Mouse (Mus musculus): Measurements from ENCODE around the gene Ttl.

The Ttl gene

DNA sequence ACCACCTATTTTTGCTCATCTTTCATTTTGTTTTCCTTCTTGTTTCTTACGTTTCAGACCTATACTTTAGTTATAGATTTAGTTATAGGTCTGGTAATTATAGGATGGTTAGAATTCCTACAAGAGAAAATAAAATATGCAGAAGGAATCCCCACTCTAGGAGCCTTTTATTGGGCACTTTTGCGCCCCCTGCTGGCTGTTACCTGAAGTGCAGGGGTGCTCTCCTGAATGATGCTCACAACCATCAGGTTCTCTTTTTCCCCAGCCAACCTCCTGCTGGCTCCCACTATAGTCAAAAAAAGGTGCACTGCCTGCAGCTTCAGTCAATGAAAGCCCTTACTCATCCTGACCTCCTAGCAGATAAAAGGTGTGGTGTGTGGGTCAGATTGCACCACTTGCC, 19.2 kb downstream of the Ttl start:
- DNase-seq (ENCODE audit: low spot score): no peak

DNA sequence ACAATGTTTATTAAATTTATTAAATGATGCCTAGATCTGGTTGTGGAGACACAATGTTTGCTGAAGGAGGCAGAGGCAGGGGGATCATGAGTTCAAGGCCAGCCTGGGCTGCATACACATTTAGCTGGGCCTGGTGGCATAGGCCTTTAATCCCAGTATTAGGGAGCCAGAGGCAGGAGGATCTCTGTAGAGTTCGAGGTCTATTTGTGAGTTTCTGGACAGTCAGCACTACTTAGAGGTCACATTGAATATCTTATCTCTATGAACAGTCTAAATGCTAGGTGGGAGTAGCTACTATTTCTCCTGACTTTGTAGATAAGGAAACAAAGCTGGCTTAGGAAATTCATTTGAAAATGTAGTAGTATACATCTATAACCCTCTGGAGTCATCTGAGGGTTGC, 21.8 kb downstream of the Ttl start:
- no peak for DNase-seq (ENCODE audit: low spot score)

DNA sequence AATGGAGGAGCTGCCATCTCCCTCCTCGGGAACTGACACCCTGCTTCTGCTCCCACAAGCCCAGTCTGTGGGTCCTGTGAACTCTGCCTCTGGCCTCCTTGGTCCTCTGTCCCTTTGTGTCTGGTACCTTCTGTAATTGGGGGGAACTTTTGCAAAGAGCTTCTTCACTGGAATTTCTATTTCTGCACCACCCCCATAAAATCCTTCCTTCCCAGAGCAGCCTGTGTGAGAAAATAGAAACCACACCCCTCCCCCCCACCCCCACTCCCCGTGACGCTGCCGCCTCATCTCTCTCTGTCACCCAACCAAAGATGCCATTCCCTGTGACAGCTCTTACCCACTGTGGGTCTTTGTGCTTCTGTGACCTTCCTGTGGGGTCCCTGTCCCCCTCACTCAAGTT, 24.6 kb downstream of the Ttl start:
- DNase-seq (ENCODE audit: low spot score): no peak

DNA sequence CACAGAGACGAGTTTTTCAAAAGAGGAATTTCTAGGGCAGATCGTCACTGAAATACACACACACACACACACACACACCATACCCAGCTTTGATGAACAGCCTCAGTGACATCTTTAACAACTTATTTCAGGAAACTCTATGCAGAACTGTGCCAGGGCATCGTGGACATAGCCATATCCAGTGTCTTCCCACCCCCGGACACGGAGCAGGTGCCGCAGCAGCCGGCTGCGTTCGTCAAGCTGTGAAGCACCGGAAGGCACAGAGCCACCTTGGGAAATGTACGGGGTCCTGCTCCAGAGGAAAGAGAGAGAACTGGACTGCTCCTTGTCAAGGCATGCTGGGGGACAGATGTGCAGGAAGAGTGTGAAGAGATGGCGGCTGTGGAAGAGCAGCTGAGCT, 27.1 kb downstream of the Ttl start:
- no peak for DNase-seq (ENCODE audit: low spot score)

DNA sequence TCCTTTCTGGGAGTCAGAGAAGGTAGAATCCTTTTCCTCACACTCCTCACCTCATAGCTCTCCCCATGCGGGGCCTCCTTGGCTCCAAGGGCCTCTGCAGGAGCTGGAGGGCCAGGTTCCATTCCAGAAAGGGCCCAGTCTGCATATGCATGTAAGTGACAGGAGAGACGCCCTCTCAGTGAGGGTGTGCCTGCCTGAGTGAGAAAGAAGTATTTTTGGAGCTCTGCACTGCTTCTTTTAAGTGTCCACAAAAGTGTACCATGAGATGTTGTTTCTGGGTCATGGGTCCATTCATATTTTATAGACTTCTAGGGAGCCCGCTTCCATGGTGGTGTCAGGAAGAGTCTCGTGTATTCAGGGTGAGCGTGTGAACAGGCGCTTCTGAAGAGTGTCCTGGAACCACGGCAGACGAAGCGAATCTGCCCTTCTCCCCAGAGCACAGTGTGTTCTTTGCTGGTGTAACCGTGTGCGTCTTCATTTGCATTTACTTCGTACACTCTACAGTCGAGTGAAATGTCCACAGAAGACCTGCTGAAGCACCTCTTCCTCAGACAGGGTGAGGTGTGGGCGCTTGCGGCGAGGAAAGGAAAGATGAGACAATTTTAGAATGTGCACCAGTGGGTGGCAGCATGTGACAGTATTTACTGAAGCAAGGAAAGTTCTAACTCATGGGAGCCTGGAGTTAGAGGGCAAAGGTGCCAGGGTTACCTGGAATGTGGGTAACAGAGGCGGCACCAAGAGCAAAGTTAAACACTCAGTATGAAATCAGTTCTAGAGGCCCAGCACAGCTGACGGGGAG, 28.4 kb downstream of the Ttl start:
- DNase-seq (ENCODE audit: low spot score): no peak

DNA sequence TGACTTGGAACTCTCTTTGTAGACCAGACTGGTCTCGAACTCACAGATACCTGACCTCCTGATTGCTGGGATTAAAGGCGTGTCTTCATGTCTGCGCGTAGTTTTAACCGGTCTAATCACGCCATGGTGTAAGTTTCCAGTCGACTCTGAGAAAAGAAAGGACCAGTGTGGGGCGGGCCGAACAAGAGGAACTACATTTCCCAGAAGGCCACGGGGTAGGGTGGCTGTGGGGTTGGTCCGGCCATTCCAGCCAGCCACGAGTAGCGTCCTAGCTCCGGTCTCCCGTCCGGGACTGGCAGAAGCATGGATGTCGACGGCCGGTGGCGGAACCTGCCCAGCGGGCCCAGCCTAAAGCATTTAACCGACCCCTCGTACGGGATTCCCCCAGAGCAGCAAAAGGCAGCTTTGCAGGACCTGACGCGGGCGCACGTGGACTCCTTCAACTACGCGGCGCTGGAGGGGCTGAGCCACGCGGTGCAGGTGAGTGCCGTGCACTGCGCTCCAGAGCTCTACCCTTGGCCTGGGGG, 35.1 kb downstream of the Ttl start, which contains the start of gene Polr1b:
Polr1b (plus strand) TSS at position 212 of the 527 bp plus-strand sequence.
- peak; percentile 88 for DNase-seq (ENCODE audit: low spot score)

DNA sequence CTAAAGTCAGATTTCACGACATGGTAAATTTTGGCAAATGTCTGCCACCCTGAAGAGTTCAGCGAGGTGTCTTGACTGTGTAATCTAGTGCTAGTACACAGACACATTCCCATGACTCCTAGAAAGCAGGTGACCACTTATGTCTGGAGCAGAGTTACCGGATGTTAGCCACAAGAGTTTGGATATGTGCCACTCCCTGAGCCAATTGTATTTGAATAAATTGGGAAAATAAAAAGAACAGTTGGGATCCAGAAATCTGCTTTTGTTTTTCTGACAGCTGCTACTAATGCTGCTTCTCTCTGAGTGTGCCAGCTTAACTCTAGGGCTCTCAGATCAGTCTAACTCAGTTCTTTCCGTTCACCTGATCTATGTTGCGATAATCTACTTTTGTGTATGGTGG, 47.2 kb downstream of the Ttl start:
- no peak for DNase-seq (ENCODE audit: low spot score)

DNA sequence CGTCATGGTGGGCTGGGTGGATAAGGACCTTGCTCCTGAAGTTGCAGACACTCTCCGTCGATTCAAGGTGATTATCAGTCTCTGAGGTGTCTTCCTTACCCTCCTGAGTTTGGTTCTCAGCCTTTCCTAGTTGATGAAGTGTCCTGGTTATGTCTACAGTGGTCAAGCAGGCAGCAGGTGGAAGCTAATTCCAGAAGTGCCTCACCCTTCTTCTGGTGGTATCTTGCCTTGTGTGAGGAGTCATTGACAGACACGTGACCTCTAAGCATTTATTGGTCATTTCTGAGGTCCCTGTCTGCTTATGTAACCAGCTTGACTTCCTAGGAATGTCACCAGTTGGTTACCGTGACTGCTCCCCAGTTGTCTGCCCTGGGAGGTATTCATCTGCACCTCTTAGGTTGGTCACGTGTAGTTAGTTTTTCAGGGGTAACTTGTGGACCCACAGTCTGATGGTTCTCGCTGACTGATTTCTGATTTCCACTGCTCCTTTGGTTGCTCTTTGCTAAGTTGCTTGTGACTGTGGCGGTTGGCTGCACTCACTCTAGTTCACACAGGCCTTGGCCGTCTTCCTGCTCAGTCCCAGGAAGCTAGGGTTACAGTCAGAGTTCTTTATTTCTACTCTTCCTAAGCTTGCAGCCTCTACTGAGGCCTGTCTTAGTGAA, 50.1 kb downstream of the Ttl start:
- DNase-seq (ENCODE audit: low spot score): no peak

DNA sequence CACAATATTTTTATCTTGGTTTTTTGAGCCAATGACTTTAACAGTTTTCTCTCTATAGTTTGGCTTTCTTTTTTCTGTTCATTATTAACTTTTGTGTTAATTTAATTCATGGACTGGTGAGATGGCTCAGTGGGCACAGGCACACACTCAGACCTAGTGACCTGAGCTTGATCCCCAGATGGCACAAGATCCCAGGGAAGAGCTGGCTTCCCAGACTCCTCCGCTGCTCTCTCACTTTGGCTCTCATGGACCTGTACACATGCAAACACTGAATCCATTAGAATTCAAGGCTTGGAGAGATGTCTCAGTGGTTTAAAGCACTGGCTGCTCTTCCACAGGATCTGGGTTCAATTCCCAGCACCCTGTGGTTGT, 50.6 kb downstream of the Ttl start:
- DNase-seq (ENCODE audit: low spot score): no peak

DNA sequence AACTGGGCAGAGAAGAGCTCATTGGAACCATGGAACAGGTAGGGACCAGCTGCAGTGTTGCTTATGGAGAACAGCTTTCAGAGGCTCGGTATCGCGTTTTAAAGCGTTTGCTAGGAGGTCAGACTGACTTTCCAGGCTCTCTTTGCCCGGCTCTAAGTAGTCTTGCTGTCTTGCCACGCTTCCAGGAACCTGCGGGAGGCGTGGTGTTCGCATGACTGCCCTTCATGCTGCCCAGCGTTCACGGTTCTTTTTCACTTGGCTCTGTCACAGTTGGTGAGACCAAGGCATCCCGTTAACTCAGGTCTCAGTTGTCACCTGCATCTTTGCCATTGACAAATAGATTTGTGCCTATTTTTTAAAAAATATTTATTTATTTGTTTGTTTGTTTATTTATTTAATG, 52.3 kb downstream of the Ttl start:
- no peak for DNase-seq (ENCODE audit: low spot score)

DNA sequence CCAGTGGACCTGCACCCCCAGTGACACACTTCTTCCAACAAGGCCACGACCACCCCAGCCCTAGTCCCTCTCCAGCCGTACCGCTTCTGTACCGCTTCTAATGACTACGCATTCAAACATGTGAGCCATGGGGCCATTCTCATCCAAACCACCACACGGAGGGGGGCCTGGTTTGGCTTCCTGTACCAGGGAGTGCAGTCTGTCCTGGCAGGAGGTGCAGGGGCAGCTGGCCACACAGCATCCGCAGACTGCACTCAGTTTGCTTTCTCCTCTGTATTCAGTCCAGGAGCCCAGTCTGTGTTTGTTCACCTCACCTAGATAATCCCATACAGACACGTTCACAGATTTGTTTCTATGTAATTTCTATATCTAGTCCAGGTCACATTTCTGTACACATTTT, 56.2 kb downstream of the Ttl start:
- no peak for DNase-seq (ENCODE audit: low spot score)

DNA sequence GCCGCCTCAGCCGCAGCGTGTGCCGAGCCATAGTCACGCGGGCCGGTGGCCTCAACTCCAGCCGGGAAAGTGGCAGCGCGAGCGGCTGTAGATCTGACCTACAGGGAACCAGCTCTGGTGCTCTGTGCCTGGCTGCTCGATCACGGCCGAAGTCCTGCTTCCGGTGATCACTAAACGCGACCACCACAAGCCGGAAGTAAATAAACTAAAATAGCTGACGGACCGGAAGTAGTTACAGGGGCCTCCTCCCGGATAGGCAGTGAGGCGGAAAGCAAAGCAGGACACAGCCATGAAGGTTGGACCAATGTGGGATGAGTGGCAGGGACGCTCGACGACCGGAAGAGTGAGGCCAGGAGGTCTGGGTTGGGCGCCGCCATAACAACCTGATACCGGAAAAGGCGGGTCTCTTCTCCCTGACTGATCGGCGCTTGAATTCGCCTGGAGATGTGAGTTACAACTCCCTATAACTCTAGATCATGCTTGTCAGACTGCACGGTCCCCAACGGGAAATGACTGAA, 63.7 kb downstream of the Ttl start, which contains the start of gene Chchd5:
Chchd5 (plus strand) TSS at position 289 of the 518 bp plus-strand sequence.
- peak; percentile 78 for DNase-seq (ENCODE audit: low spot score)

DNA sequence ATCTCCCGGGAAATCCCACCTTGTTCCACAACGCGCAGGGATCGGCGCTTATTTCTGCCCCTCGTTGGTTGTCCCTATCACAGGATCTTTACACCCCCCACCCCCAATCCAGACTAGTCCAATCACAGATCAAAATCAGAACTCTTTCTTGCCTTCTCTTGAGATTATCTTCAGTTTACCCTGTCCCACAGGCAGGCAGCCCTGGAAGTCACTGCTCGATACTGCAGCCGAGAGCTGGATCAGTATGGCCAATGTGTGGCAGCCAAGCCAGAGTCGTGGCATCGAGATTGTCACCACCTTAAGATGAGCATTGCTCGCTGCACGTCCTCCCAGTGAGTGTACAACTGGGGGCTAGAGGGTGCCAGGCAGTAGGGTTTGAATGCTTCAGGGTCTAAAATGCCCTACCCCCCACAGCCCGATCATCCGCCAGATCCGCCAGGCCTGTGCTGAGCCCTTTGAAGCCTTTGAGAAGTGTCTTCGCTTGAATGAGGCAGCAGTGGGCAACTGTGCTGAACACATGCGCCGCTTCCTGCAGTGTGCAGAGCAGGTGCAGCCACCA, 64.3 kb downstream of the Ttl start:
- peak; percentile 7 for DNase-seq (ENCODE audit: low spot score)

DNA sequence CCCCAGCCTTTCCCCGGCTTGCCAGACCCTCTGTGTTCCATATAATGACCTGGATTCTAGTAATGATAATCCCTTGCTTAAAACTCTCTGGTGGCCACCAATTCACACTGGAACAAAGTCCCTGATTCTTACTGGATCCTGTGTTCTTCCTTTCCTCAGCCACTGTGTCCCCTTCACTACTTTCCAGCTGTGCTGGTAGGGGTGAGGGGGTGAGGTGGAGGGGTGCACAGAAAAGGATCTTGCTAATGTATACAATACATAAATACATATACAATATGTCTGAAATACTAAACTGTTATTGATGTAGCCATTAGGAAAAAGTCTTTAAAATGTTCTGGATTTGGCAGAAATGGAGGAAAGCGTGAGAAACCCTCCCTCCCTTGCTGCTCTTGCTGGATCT, 65.0 kb downstream of the Ttl start:
- DNase-seq (ENCODE audit: low spot score): no peak

DNA sequence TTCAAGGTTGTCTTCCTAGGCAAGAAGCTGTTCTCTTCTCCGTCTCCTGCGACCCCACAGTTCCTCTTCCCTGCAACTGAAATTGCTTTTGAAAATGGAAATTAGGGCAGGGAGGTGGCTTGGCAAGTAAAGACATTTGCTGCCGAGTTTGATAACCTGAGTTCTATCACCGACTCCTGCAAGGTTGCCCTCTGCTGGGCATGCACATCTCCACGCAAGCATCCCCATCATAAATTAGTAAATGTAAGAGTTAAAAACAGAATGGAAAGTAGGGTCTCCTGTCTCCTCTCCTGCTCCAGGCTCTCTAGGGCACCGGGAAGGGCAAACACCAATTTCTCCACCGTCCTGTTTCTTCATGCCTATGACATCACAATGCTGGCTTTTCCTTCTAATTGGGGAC, 66.5 kb downstream of the Ttl start:
- no peak for DNase-seq (ENCODE audit: low spot score)

DNA sequence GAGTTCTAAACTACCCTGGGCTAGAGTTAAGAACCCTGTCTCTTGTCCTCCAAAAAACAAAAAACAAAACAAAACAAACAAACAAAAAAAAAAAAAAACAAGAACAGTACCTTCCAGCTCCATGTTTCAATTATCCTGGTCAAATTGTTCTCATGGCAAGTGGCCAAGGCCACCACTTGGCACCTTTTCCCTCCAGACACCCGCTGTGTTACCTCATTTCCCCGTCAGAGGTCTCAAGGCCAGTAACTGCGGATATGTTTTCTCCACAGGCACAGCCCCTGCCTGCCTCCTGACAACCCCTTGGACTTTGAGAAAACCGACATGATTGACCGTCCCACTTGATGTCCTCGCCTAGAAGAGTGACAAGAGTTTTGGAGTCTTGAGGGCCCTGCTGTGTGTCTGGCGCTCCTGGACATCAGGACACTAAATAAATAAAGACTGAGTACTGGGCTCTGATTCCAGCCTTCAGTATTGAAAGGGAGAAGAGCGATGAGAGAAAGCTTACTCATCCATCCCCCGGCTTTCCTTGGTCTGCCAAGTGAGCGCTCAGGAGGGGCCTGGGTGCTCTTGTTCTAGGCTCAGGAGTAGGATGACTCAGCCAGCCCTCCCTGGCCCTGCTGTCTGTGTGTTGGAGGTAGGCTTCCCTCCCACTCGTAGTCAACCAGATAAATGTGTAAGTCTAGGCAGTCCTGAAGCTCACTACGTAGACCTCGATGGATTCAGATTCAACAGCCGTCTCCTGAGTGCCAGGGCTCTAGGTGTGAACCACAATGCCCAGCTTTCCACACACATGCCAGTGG, 67.5 kb downstream of the Ttl start:
- peak; percentile 15 for DNase-seq (ENCODE audit: low spot score)

DNA sequence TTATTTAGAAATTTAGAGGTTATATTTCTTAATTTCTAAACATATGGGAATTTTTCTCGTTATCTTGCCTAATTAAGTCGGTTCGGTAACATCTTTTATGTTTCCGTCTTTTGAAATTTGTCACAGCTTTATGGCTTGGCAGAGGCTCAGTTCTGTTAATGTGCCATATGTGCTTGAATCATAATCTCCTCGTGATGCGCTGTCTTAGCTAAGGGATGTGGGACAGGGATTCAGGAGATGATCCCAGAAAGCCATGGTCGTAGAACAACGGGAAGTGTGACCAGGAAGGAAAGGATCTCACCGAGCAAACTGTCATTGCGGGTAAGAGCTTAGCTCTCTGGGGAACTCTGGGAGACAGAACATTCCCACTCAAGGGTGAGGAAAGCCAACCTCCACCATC, 74.2 kb downstream of the Ttl start:
- no peak for DNase-seq (ENCODE audit: low spot score)
